Mouse (Mus musculus) testis, adult 2 months (tissue): ENCODE measurements around the gene Med26. TPM values are rescaled to one million over a fixed set of nuclear protein-coding genes. Genes with fewer than 3 reads are reported as not detected.

Source experiments
- H3K27ac ChIP-seq: fragments of 200-500 bp; 2 replicates; pipeline ENCODE4 v1.5.1; 2012; ENCODE audit warnings: low read depth, low read length; ENCODE audit not compliant: control insufficient read depth, insufficient read depth
- H3K27me3 ChIP-seq: fragments of 200-500 bp; 2 replicates; pipeline ENCODE4 v1.6.1; 2012; ENCODE audit warnings: mild to moderate bottlenecking, low read length, moderate library complexity; ENCODE audit not compliant: control insufficient read depth, insufficient read depth
- H3K36me3 ChIP-seq: fragments of 200-500 bp; 2 replicates; pipeline ENCODE4 v1.6.1; 2012; ENCODE audit warnings: mild to moderate bottlenecking, low read length; ENCODE audit not compliant: control insufficient read depth, insufficient read depth
- H3K4me1 ChIP-seq: fragments of 200-500 bp; 2 replicates; pipeline ENCODE4 v1.6.1; 2012; ENCODE audit warnings: low read length; ENCODE audit not compliant: control insufficient read depth, insufficient read depth
- H3K4me3 ChIP-seq: fragments of 200-500 bp; 2 replicates; pipeline ENCODE4 v1.5.1; 2012; ENCODE audit warnings: low read depth, mild to moderate bottlenecking, low read length, moderate library complexity, mixed read lengths; ENCODE audit not compliant: control insufficient read depth
- CTCF ChIP-seq: fragments of 200-500 bp; IDR thresholded peaks from 2 replicates; pipeline ENCODE4 v1.5.1; 2012; ENCODE audit warnings: low read depth, mild to moderate bottlenecking, inconsistent platforms, low read length, moderate library complexity; ENCODE audit not compliant: control insufficient read depth, insufficient read depth, insufficient replicate concordance
- POLR2A ChIP-seq: fragments of 200-500 bp; IDR thresholded peaks from 2 replicates; pipeline ENCODE4 v1.6.1; 2012; ENCODE audit warnings: low read depth, mild to moderate bottlenecking, inconsistent platforms, low read length, moderate library complexity; ENCODE audit not compliant: control insufficient read depth
- polyA plus RNA-seq: library from polyadenylated mRNA; depleted of rRNA; stranded (reverse); fragments of >200 nt; gene quantifications from 2 replicates; pipeline ENCODE4 v1.2.3, GENCODE M21; 2012

Med26 gene
- polyA plus RNA-seq, 1 experiment, result 80.0 TPM

- Histone ChIP-seq H3K27ac (peak within 1 kb of the TSS; percentile 96), H3K4me3 (peak within 1 kb of the TSS; percentile 94), H3K36me3 (peaks cover 3% of the 10 kb centered on the region), H3K4me1 (peaks cover 21% of the 10 kb centered on the region), H3K27me3 (no peaks in the 10 kb centered on the region)
- TF ChIP-seq POLR2A (peak; percentile 78), CTCF (no peak)
Observed at GRCm38 (mm10) chr8:72570633-72571610, 22.9 kb upstream of the Med26 start, which contains the start of gene Smim7. Gene Smim7 (minus strand): TSS chr8:72571088.

- Histone ChIP-seq H3K4me1 (peaks cover 5% of the 10 kb centered on the region), H3K27me3 (no peaks in the 10 kb centered on the region), H3K27ac (no peak overlapping the region), H3K4me3 (no peak overlapping the region), H3K36me3 (peaks cover 3% of the 10 kb centered on the region)
- TF ChIP-seq CTCF, result no peak
- TF ChIP-seq POLR2A, result no peak
Observed at GRCm38 (mm10) chr8:72565970-72566369, 17.9 kb upstream of the Med26 start.

GRCm38 (mm10) chr8:72561111-72561689, 13.1 kb upstream of the Med26 start:
- Histone ChIP-seq H3K27ac (no peak overlapping the region), H3K27me3 (no peaks in the 10 kb centered on the region), H3K4me1 (no peaks in the 10 kb centered on the region), H3K4me3 (no peak overlapping the region), H3K36me3 (no peaks in the 10 kb centered on the region)
- no peak for TF ChIP-seq POLR2A
- no peak for TF ChIP-seq CTCF

GRCm38 (mm10) chr8:72555770-72556169, 7.7 kb upstream of the Med26 start:
- Histone ChIP-seq H3K4me1 (no peaks in the 10 kb centered on the region), H3K27me3 (no peaks in the 10 kb centered on the region), H3K4me3 (no peak overlapping the region), H3K36me3 (no peaks in the 10 kb centered on the region; the same call in 1 of the 2 replicates), H3K27ac (no peak overlapping the region)
- TF ChIP-seq CTCF (no peak), POLR2A (no peak)

- Histone ChIP-seq H3K4me3 (peak overlapping the region; percentile 89), H3K4me1 (no peaks in the 10 kb centered on the region; the same call in 1 of the 2 replicates), H3K27ac (peak overlapping the region; percentile 98), H3K27me3 (no peaks in the 10 kb centered on the region), H3K36me3 (peaks cover 4% of the 10 kb centered on the region)
- TF ChIP-seq CTCF (no peak), POLR2A (no peak)
Observed at GRCm38 (mm10) chr8:72549314-72549892, 1.3 kb upstream of the Med26 start.

GRCm38 (mm10) chr8:72548644-72549313, 709 bp upstream of the Med26 start:
- Histone ChIP-seq H3K36me3 (peaks cover 7% of the 10 kb centered on the region), H3K27ac (peak overlapping the region; percentile 98), H3K4me1 (peaks cover 3% of the 10 kb centered on the region), H3K27me3 (no peaks in the 10 kb centered on the region), H3K4me3 (peak overlapping the region; percentile 89)
- no peak for TF ChIP-seq CTCF

- Histone ChIP-seq H3K27ac (peak overlapping the region; percentile 98), H3K36me3 (peaks cover 7% of the 10 kb centered on the region), H3K27me3 (no peaks in the 10 kb centered on the region), H3K4me1 (peaks cover 3% of the 10 kb centered on the region), H3K4me3 (peak overlapping the region; percentile 89)
- TF ChIP-seq CTCF, result no peak
- peak; percentile 26; the same call in 1 of the 2 replicates for TF ChIP-seq POLR2A
Observed at GRCm38 (mm10) chr8:72547122-72547801, 808 bp downstream of the Med26 start.
